Mouse (Mus musculus): Measurements from ENCODE around the gene Sun1. TPM values are rescaled to one million over a fixed set of nuclear protein-coding genes. Genes with fewer than 3 reads are reported as not detected.

Gene Sun1
- 52.4 and 56.7 TPM in 2 replicates for polyA plus RNA-seq (2015; fragmentation: Nextera tagmentation; extraction: Ambion mirVana)

GRCm38 (mm10) chr5:139199995-139200769, at the start of gene Sun1:
Sun1 (plus strand) TSS chr5:139200637.
- Histone ChIP-seq H3K4me1 (peaks cover 30% of the 10 kb centered on the region), H3K4me2 (peak within 1 kb of the TSS; percentile 86), H3K9me3 (no peaks in the 10 kb centered on the region), H3K36me3 (no peaks in the 10 kb centered on the region), H3K27me3 (no peaks in the 10 kb centered on the region), H3K27ac (peak within 1 kb of the TSS; percentile 94), H3K9ac (peak within 1 kb of the TSS; percentile 78), H3K4me3 (peak within 1 kb of the TSS; percentile 96)
- WGBS = under 1% methylated on average over 64 of the region's 64 CpGs
- ATAC-seq (ENCODE audit: insufficient number of reproducible peaks, low FRiP score, low TSS enrichment, low read depth) = peak; percentile 98

GRCm38 (mm10) chr5:139160899-139161298, 39.5 kb upstream of the Sun1 start:
- H3K27me3 ChIP-seq = no peaks in the 10 kb centered on the region
- WGBS = 85% methylated on average over 8 of the region's 8 CpGs
- no peak overlapping the region for H3K4me2 ChIP-seq
- no peak overlapping the region for H3K4me3 ChIP-seq
- H3K36me3 ChIP-seq = peaks cover 56% of the 10 kb centered on the region
- ATAC-seq (ENCODE audit: insufficient number of reproducible peaks, low FRiP score, low TSS enrichment, low read depth) = no peak
- H3K27ac ChIP-seq = no peak overlapping the region
- no peaks in the 10 kb centered on the region for H3K4me1 ChIP-seq
- no peak overlapping the region for H3K9ac ChIP-seq
- no peaks in the 10 kb centered on the region for H3K9me3 ChIP-seq

- H3K27ac ChIP-seq = no peak overlapping the region
- no peak for ATAC-seq (ENCODE audit: insufficient number of reproducible peaks, low FRiP score, low TSS enrichment, low read depth)
- 84% methylated on average over 10 of the region's 10 CpGs for WGBS
- H3K27me3 ChIP-seq = no peaks in the 10 kb centered on the region
- H3K9me3 ChIP-seq = no peaks in the 10 kb centered on the region
- no peak overlapping the region for H3K4me3 ChIP-seq
- H3K4me2 ChIP-seq = no peak overlapping the region
- peaks cover 57% of the 10 kb centered on the region for H3K36me3 ChIP-seq
- H3K4me1 ChIP-seq = no peaks in the 10 kb centered on the region
- no peak overlapping the region for H3K9ac ChIP-seq
Measured at GRCm38 (mm10) chr5:139161632-139162031, 38.8 kb upstream of the Sun1 start.

GRCm38 (mm10) chr5:139166781-139167361, 33.6 kb upstream of the Sun1 start:
- Histone ChIP-seq H3K4me1 (no peaks in the 10 kb centered on the region), H3K36me3 (peaks cover 78% of the 10 kb centered on the region), H3K9me3 (no peaks in the 10 kb centered on the region), H3K4me3 (no peak overlapping the region), H3K4me2 (no peak overlapping the region), H3K9ac (no peak overlapping the region), H3K27ac (no peak overlapping the region), H3K27me3 (0 out of 2 replicates have a peak, but pooled peaks cover 8% of the 10 kb centered on the region)
- WGBS = 84% methylated on average over 6 of the region's 6 CpGs
- ATAC-seq (ENCODE audit: insufficient number of reproducible peaks, low FRiP score, low TSS enrichment, low read depth) = no peak

GRCm38 (mm10) chr5:139167548-139167947, 32.9 kb upstream of the Sun1 start:
- Histone ChIP-seq H3K9me3 (no peaks in the 10 kb centered on the region), H3K4me1 (no peaks in the 10 kb centered on the region), H3K36me3 (peaks cover 77% of the 10 kb centered on the region), H3K27ac (no peak overlapping the region), H3K27me3 (0 out of 2 replicates have a peak, but pooled peaks cover 8% of the 10 kb centered on the region), H3K9ac (no peak overlapping the region), H3K4me2 (no peak overlapping the region), H3K4me3 (no peak overlapping the region)
- 89% methylated on average over 1 of the region's 1 CpGs for WGBS
- no peak for ATAC-seq (ENCODE audit: insufficient number of reproducible peaks, low FRiP score, low TSS enrichment, low read depth)

- Histone ChIP-seq H3K4me1 (peaks cover 23% of the 10 kb centered on the region), H3K9me3 (no peaks in the 10 kb centered on the region), H3K27ac (no peak overlapping the region), H3K9ac (no peak overlapping the region), H3K36me3 (peaks cover 49% of the 10 kb centered on the region), H3K4me2 (no peak overlapping the region), H3K27me3 (peaks cover 11% of the 10 kb centered on the region), H3K4me3 (no peak overlapping the region)
- no peak for ATAC-seq (ENCODE audit: insufficient number of reproducible peaks, low FRiP score, low TSS enrichment, low read depth)
- 93% methylated on average over 4 of the region's 4 CpGs for WGBS
Measured at GRCm38 (mm10) chr5:139171929-139172328, 28.5 kb upstream of the Sun1 start.

- Histone ChIP-seq H3K4me1 (peaks cover 23% of the 10 kb centered on the region), H3K27ac (0 out of 2 replicates have a peak overlapping the region, but pooled peaks have one; percentile 54), H3K4me2 (no peak overlapping the region), H3K9ac (no peak overlapping the region), H3K36me3 (peaks cover 49% of the 10 kb centered on the region), H3K27me3 (peaks cover 23% of the 10 kb centered on the region), H3K4me3 (no peak overlapping the region), H3K9me3 (no peaks in the 10 kb centered on the region)
- ATAC-seq (ENCODE audit: insufficient number of reproducible peaks, low FRiP score, low TSS enrichment, low read depth) = no peak
- WGBS = 24% methylated on average over 10 of the region's 10 CpGs
Measured at GRCm38 (mm10) chr5:139174141-139174540, 26.3 kb upstream of the Sun1 start.

GRCm38 (mm10) chr5:139174556-139175547, 25.6 kb upstream of the Sun1 start:
- no peak overlapping the region for H3K4me2 ChIP-seq
- peaks cover 23% of the 10 kb centered on the region for H3K27me3 ChIP-seq
- H3K9me3 ChIP-seq = no peaks in the 10 kb centered on the region
- 11% methylated on average over 10 of the region's 10 CpGs for WGBS
- H3K4me1 ChIP-seq = peaks cover 23% of the 10 kb centered on the region
- H3K36me3 ChIP-seq = peaks cover 52% of the 10 kb centered on the region
- no peak overlapping the region for H3K4me3 ChIP-seq
- H3K9ac ChIP-seq = no peak overlapping the region
- no peak overlapping the region for H3K27ac ChIP-seq
- ATAC-seq (ENCODE audit: insufficient number of reproducible peaks, low FRiP score, low TSS enrichment, low read depth) = 0 out of 2 replicates have a peak, but pooled peaks have one; percentile 40

- peaks cover 63% of the 10 kb centered on the region for H3K36me3 ChIP-seq
Measured at GRCm38 (mm10) chr5:139178895-139179631, 21.4 kb upstream of the Sun1 start.

GRCm38 (mm10) chr5:139183131-139183530, 17.3 kb upstream of the Sun1 start:
- H3K4me2 ChIP-seq = no peak overlapping the region
- no peak overlapping the region for H3K4me3 ChIP-seq
- no peak overlapping the region for H3K27ac ChIP-seq
- WGBS = 89% methylated on average over 2 of the region's 2 CpGs
- no peaks in the 10 kb centered on the region for H3K27me3 ChIP-seq
- no peak for ATAC-seq (ENCODE audit: insufficient number of reproducible peaks, low FRiP score, low TSS enrichment, low read depth)
- H3K9ac ChIP-seq = no peak overlapping the region
- no peaks in the 10 kb centered on the region for H3K9me3 ChIP-seq
- no peaks in the 10 kb centered on the region for H3K4me1 ChIP-seq
- peaks cover 84% of the 10 kb centered on the region for H3K36me3 ChIP-seq

More at GRCm38 (mm10) chr5:139178895-139179631, 21.4 kb upstream of the Sun1 start:
- peaks cover 15% of the 10 kb centered on the region for H3K27me3 ChIP-seq
- peak; percentile 44; the same call in 1 of the 2 replicates for ATAC-seq (ENCODE audit: insufficient number of reproducible peaks, low FRiP score, low TSS enrichment, low read depth)
- no peak overlapping the region for H3K9ac ChIP-seq
- WGBS = 25% methylated on average over 11 of the region's 11 CpGs
- peaks cover 19% of the 10 kb centered on the region for H3K4me1 ChIP-seq
- H3K4me3 ChIP-seq = no peak overlapping the region
- no peak overlapping the region for H3K4me2 ChIP-seq
- no peak overlapping the region for H3K27ac ChIP-seq
- H3K9me3 ChIP-seq = no peaks in the 10 kb centered on the region

GRCm38 (mm10) chr5:139183601-139184000, 16.8 kb upstream of the Sun1 start:
- H3K4me2 ChIP-seq = no peak overlapping the region
- H3K9me3 ChIP-seq = no peaks in the 10 kb centered on the region
- no peaks in the 10 kb centered on the region for H3K4me1 ChIP-seq
- ATAC-seq (ENCODE audit: insufficient number of reproducible peaks, low FRiP score, low TSS enrichment, low read depth) = no peak
- no peaks in the 10 kb centered on the region for H3K27me3 ChIP-seq
- no peak overlapping the region for H3K27ac ChIP-seq
- 91% methylated on average over 9 of the region's 9 CpGs for WGBS
- H3K36me3 ChIP-seq = peaks cover 81% of the 10 kb centered on the region
- H3K4me3 ChIP-seq = no peak overlapping the region
- H3K9ac ChIP-seq = no peak overlapping the region

Measured in limb, embryonic 15.5 days (tissue).